Mouse (Mus musculus) hindbrain, postnatal 0 days (tissue): ENCODE measurements around the gene Osgep. TPM values are rescaled to one million over a fixed set of nuclear protein-coding genes. Genes with fewer than 3 reads are reported as not detected.
"Not testable (repeated sequence)": the region's sequence is repeated elsewhere in the genome, so short reads cannot be mapped to it uniquely, and the experiment has no call there.

Source experiments
- ATAC-seq: fragments of 200-750 bp; cut with Nextera tagmentation; 2 replicates; pipeline ENCODE4 v1.8.0; 2017; ENCODE audit warnings: mild to moderate bottlenecking, moderate TSS enrichment, moderate library complexity
- DNase-seq: peaks from one replicate; pipeline ENCODE4 v3.0.0-alpha.2; 2015; ENCODE audit warnings: low spot score
- H3K27ac ChIP-seq: fragments of 300-500 bp; sonication (generic); 2 replicates; pipeline ENCODE4 v1.5.1; 2014; ENCODE audit warnings: mild to moderate bottlenecking
- H3K27me3 ChIP-seq: fragments of 300-500 bp; sonication (generic); 2 replicates; pipeline ENCODE4 v1.6.1; 2014; ENCODE audit warnings: low read length, mixed read lengths; ENCODE audit not compliant: insufficient read depth
- H3K36me3 ChIP-seq: fragments of 300-500 bp; sonication (generic); 2 replicates; pipeline ENCODE4 v1.6.1; 2014; ENCODE audit warnings: low read length, mixed read lengths; ENCODE audit not compliant: insufficient read depth
- H3K4me1 ChIP-seq: fragments of 300-500 bp; sonication (generic); 2 replicates; pipeline ENCODE4 v1.6.1; 2014; ENCODE audit warnings: antibody characterized with exemption, low read length, mixed read lengths; ENCODE audit not compliant: insufficient read depth
- H3K4me2 ChIP-seq: fragments of 300-500 bp; sonication (generic); 2 replicates; pipeline ENCODE4 v1.6.1; 2014; ENCODE audit warnings: low read depth, mild to moderate bottlenecking, low read length, moderate library complexity, mixed read lengths
- H3K4me3 ChIP-seq: fragments of 300-500 bp; sonication (generic); 2 replicates; pipeline ENCODE4 v1.5.1; 2014; ENCODE audit warnings: low read length
- H3K9ac ChIP-seq: fragments of 300-500 bp; sonication (generic); replicated peaks from 2 replicates; pipeline ENCODE4 v1.6.1; 2014; ENCODE audit warnings: mild to moderate bottlenecking, low read length, moderate library complexity, mixed read lengths
- H3K9me3 ChIP-seq: fragments of 300-500 bp; sonication (generic); 2 replicates; pipeline ENCODE4 v1.6.1; 2016; ENCODE audit warnings: low read length, mixed read lengths
- CTCF ChIP-seq: IDR thresholded peaks from 2 replicates; pipeline ENCODE4 v1.5.1; 2016; ENCODE audit warnings: antibody characterized with exemption, control low read depth, low read depth
- whole genome bisulfite sequencing: fragments of 180-500 bp; shearing (Covaris S2); extraction: QIAGEN DNeasy Blood & Tissue Kit; methylation state at CpG from one replicate; pipeline ENCODE4 v1.1.7; 2014; 5-methylcytosine and 5-hydroxymethylcytosine counted together
- polyA plus RNA-seq: library from polyadenylated mRNA; unstranded; fragments of >200 nt; fragmentation: Nextera tagmentation; extraction: Ambion mirVana; gene quantifications from 2 replicates; pipeline ENCODE4 v1.2.1, GENCODE M21; 2015
- total RNA-seq: library from RNA; depleted of rRNA; stranded (reverse); fragments of >200 nt; gene quantifications from 2 replicates; pipeline ENCODE4 v1.2.3, GENCODE M21; 2014; rRNA removed

Osgep gene
- total and polyA plus RNA-seq, 2 experiments from 2014 or later = 71.4 to 72.4 TPM

DNA sequence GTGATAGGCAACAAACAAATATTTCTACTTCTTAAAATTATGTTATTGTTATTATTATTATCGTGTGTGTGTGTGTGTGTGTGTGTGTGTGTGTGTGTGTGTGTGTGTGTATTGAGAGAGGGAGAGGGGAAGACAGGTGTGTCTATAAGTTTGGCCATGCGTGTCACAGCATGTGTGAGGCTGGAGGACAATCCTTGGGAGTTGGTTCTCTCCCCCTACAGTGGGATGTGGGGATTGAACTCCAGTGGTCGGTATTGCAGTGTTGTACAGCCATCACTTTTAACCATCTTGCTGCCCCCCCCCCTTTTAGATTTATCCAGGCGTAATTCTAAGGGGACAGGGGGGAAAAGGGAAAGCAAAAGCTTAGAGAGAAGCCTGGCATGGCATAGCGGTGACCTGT is 56.0 kb downstream of the Osgep start:
- Histone ChIP-seq H3K36me3 (no peaks in the 10 kb centered on the region), H3K27ac (no peak overlapping the region), H3K4me1 (no peaks in the 10 kb centered on the region), H3K4me3 (no peak overlapping the region), H3K9me3 (no peaks in the 10 kb centered on the region), H3K9ac (no peak overlapping the region), H3K4me2 (no peak overlapping the region), H3K27me3 (no peaks in the 10 kb centered on the region)
- no peak for TF ChIP-seq CTCF
- DNase-seq = no peak
- 92% methylated on average over 5 of the region's 5 CpGs for WGBS
- no peak for ATAC-seq

DNA sequence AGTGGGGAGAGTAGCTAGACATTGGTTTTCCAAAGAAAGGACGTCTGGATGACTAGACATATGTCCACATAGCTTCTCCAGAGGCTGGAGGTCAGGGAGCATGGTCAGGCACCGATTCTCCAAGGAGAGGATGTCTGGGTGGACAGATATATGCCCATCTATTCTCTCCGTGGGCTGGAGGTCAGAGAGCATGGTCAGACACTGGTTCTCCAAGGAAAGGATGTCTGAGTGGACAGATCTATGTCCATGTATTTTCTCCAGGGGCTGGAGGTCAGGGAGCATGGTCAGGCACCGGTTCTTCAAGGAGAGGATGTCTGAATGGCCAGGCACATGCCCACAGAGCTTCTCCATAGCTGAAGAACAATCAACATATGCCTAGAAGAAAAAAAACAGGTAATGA is 56.5 kb downstream of the Osgep start:
- Histone ChIP-seq H3K4me2 (no peak overlapping the region), H3K9me3 (no peaks in the 10 kb centered on the region), H3K9ac (no peak overlapping the region), H3K27me3 (no peaks in the 10 kb centered on the region), H3K27ac (no peak overlapping the region), H3K36me3 (no peaks in the 10 kb centered on the region), H3K4me1 (no peaks in the 10 kb centered on the region), H3K4me3 (no peak overlapping the region)
- TF ChIP-seq CTCF = no peak
- WGBS = 81% methylated on average over 4 of the region's 4 CpGs
- ATAC-seq (no peak), DNase-seq (no peak)

DNA sequence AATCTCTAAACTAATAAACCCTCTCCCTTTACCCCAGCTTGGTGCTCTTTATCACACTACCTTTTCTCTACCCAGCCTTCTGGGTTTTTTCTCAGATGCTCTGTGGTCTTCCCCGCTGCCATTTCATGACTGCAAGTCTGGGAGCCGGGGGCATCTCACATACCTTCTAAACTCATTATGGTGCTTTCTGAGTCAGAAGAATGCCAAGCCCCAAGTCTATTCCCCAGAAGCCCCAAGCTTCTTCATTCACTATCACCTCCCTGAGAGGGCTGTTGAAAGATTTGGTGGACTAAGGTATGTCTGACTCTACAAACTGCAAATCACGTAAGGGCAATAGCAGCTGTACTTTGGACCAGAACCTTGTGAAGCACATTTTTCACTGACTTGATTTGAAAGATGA is 57.7 kb downstream of the Osgep start:
- Histone ChIP-seq H3K27me3 (no peaks in the 10 kb centered on the region), H3K36me3 (no peaks in the 10 kb centered on the region), H3K4me3 (no peak overlapping the region), H3K4me2 (no peak overlapping the region), H3K4me1 (no peaks in the 10 kb centered on the region), H3K9ac (no peak overlapping the region), H3K27ac (no peak overlapping the region), H3K9me3 (no peaks in the 10 kb centered on the region)
- ATAC-seq (no peak), DNase-seq (no peak)
- no peak for TF ChIP-seq CTCF
- 94% methylated on average over 3 of the region's 3 CpGs for WGBS

DNA sequence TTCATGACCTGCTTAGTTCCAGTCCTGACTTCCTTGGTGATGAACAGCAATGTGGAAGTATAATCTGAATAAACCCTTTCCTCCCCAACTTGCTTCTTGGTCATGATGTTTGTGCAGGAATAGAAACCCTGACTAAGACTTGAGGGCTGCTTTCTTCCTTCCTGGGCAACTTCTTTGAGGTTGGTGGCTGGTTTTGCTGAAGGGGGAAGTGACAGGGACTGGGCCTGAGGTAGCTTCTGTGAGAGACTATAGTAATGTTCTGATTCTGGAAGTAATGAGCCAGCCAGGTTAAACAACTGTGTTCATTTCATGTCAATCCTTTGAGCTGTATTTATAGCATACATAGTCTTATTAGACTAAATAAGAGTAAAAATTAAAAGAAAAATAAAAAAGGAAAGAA is 59.7 kb downstream of the Osgep start:
- H3K27ac ChIP-seq, ATAC-seq, H3K27me3 ChIP-seq, H3K36me3 ChIP-seq, DNase-seq, H3K9ac ChIP-seq, H3K4me2 ChIP-seq, H3K4me3 ChIP-seq, H3K4me1 ChIP-seq, H3K9me3 ChIP-seq: not testable (repeated sequence)

DNA sequence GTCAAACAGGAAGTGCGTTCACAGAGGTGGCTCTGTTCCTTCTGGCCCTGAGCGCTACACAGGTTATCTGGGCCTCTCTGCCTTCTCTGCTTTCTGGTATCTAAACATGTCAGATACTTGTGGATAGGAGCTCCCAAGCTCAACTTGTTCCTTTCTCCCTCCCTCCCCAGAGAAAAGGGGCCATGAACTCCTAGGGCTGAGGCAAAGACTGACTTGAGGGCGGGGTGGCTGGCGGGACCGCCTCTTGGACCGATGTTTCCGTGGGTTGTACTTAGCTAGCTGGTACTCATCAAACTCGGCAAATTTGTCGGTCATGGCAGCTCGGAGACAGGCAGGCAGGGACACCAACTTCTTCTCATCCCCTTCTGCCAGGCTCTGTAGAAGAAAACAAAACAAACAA is 62.1 kb downstream of the Osgep start:
- no peaks in the 10 kb centered on the region for H3K4me1 ChIP-seq
- no peak overlapping the region for H3K4me2 ChIP-seq
- no peak overlapping the region for H3K4me3 ChIP-seq
- DNase-seq (no peak), ATAC-seq (no peak)
- H3K27me3 ChIP-seq = no peaks in the 10 kb centered on the region
- no peaks in the 10 kb centered on the region for H3K36me3 ChIP-seq
- TF ChIP-seq CTCF = no peak
- H3K9ac ChIP-seq = no peak overlapping the region
- H3K9me3 ChIP-seq = 0 out of 2 replicates have a peak, but pooled peaks cover 3% of the 10 kb centered on the region
- WGBS = 91% methylated on average over 10 of the region's 10 CpGs
- H3K27ac ChIP-seq = no peak overlapping the region

Other genes starting within 250 kb of the Osgep start
- not detected in 2 replicates for gene Olfr747, start 231.7 kb downstream of the Osgep start, total RNA-seq
- not detected in 2 replicates for gene Olfr747, start 231.7 kb downstream of the Osgep start, polyA plus RNA-seq
- not detected in 2 replicates for gene Olfr748, start 217.5 kb downstream of the Osgep start, total RNA-seq
- gene Olfr748, start 217.5 kb downstream of the Osgep start, polyA plus RNA-seq = not detected in 2 replicates
- gene Olfr749, start 179.8 kb downstream of the Osgep start, total RNA-seq = not detected in 2 replicates
- gene Olfr749, start 179.8 kb downstream of the Osgep start, polyA plus RNA-seq = not detected in 2 replicates
- gene Ttc5, start 139.4 kb downstream of the Osgep start, total RNA-seq = 90.8 and 91.6 TPM in 2 replicates
- 95.3 and 95.8 TPM in 2 replicates for gene Ttc5, start 139.4 kb downstream of the Osgep start, polyA plus RNA-seq
- gene Ccnb1ip1, start 117.2 kb downstream of the Osgep start, total RNA-seq = not detected in 2 replicates
- gene Ccnb1ip1, start 117.2 kb downstream of the Osgep start, polyA plus RNA-seq = 0.09 and 0.15 TPM in 2 replicates
- gene Parp2, start 117.1 kb downstream of the Osgep start, total RNA-seq = 19.7 and 21.1 TPM in 2 replicates
- gene Parp2, start 117.1 kb downstream of the Osgep start, polyA plus RNA-seq = 36.2 and 36.6 TPM in 2 replicates
- 4.3 and 5.6 TPM in 2 replicates for gene Tep1, start 54.3 kb downstream of the Osgep start, total RNA-seq
- 3.4 and 3.5 TPM in 2 replicates for gene Tep1, start 54.3 kb downstream of the Osgep start, polyA plus RNA-seq
- 2.4 and 3.7 TPM in 2 replicates for gene Klhl33, start 27.4 kb downstream of the Osgep start, total RNA-seq
- 2.9 and 4.0 TPM in 2 replicates for gene Klhl33, start 27.4 kb downstream of the Osgep start, polyA plus RNA-seq
- 68.6 and 70.2 TPM in 2 replicates for gene Apex1, start 75 bp upstream of the Osgep start, total RNA-seq
- 145 and 156 TPM in 2 replicates for gene Apex1, start 75 bp upstream of the Osgep start, polyA plus RNA-seq
- gene Pip4p1, start 6.0 kb upstream of the Osgep start, total RNA-seq = 53.3 and 69.1 TPM in 2 replicates
- gene Pip4p1, start 6.0 kb upstream of the Osgep start, polyA plus RNA-seq = 102 and 103 TPM in 2 replicates
- gene Pnp, start 6.2 kb upstream of the Osgep start, total RNA-seq = 16.7 and 19.1 TPM in 2 replicates
- gene Pnp, start 6.2 kb upstream of the Osgep start, polyA plus RNA-seq = 17.5 and 18.2 TPM in 2 replicates
- 0.47 and 16.3 TPM in 2 replicates for gene Gm49342, start 19.6 kb upstream of the Osgep start, total RNA-seq
- not detected in 2 replicates for gene Gm49342, start 19.6 kb upstream of the Osgep start, polyA plus RNA-seq
- gene Pnp2, start 31.1 kb upstream of the Osgep start, total RNA-seq = 1.2 TPM in 1 of 2 replicates, not detected in the other
- gene Pnp2, start 31.1 kb upstream of the Osgep start, polyA plus RNA-seq = 1.2 and 1.3 TPM in 2 replicates
- gene Rnase10, start 82.9 kb upstream of the Osgep start, total RNA-seq = 0.21 TPM in 1 of 2 replicates, not detected in the other
- gene Rnase10, start 82.9 kb upstream of the Osgep start, polyA plus RNA-seq = not detected in 2 replicates
- gene Rnase9, start 117.0 kb upstream of the Osgep start, total RNA-seq = not detected in 2 replicates
- not detected in 2 replicates for gene Rnase9, start 117.0 kb upstream of the Osgep start, polyA plus RNA-seq
- gene Rnase11, start 125.3 kb upstream of the Osgep start, total RNA-seq = not detected in 2 replicates
- gene Rnase11, start 125.3 kb upstream of the Osgep start, polyA plus RNA-seq = not detected in 2 replicates
- not detected in 2 replicates for gene Rnase12, start 132.8 kb upstream of the Osgep start, total RNA-seq
- 0.29 TPM in 1 of 2 replicates, not detected in the other for gene Rnase12, start 132.8 kb upstream of the Osgep start, polyA plus RNA-seq
- not detected in 2 replicates for gene Olfr750, start 149.5 kb upstream of the Osgep start, total RNA-seq
- gene Olfr750, start 149.5 kb upstream of the Osgep start, polyA plus RNA-seq = 0.05 and 0.14 TPM in 2 replicates
- gene Rnase4, start 166.2 kb upstream of the Osgep start, total RNA-seq = 22.9 and 34.1 TPM in 2 replicates
- gene Rnase4, start 166.2 kb upstream of the Osgep start, polyA plus RNA-seq = 17.6 and 19.0 TPM in 2 replicates
- 0.18 and 1.9 TPM in 2 replicates for gene Ang, start 166.3 kb upstream of the Osgep start, total RNA-seq
- 2.9 and 3.9 TPM in 2 replicates for gene Ang, start 166.3 kb upstream of the Osgep start, polyA plus RNA-seq
- gene Eddm3b, start 189.5 kb upstream of the Osgep start, total RNA-seq = not detected in 2 replicates
- not detected in 2 replicates for gene Eddm3b, start 189.5 kb upstream of the Osgep start, polyA plus RNA-seq
- gene Rnase6, start 199.0 kb upstream of the Osgep start, total RNA-seq = 0.52 and 1.3 TPM in 2 replicates
- gene Rnase6, start 199.0 kb upstream of the Osgep start, polyA plus RNA-seq = 1.0 TPM in 2 replicates
- gene Rnase1, start 221.9 kb upstream of the Osgep start, total RNA-seq = 0.16 and 0.18 TPM in 2 replicates
- gene Rnase1, start 221.9 kb upstream of the Osgep start, polyA plus RNA-seq = 1.6 and 2.4 TPM in 2 replicates
- not detected in 2 replicates for gene Rnase2b, start 237.4 kb upstream of the Osgep start, total RNA-seq
- not detected in 2 replicates for gene Rnase2b, start 237.4 kb upstream of the Osgep start, polyA plus RNA-seq